Mouse (Mus musculus) hindbrain, embryonic 12.5 days (tissue): ENCODE data around the gene Tns4. TPM values are rescaled to one million over a fixed set of nuclear protein-coding genes. Genes with fewer than 3 reads are reported as not detected.
A peak's percentile ranks its signal among the peaks of the same experiment; 100 is the strongest.

Experiments used
- ATAC-seq: fragments of 200-750 bp; cut with Nextera tagmentation; 2 replicates; pipeline ENCODE4 v1.8.0; 2017; ENCODE audit warnings: moderate TSS enrichment; ENCODE audit not compliant: low FRiP score
- H3K27ac ChIP-seq: fragments of 300-500 bp; sonication (generic); 2 replicates; pipeline ENCODE4 v1.5.1; 2016; ENCODE audit warnings: mild to moderate bottlenecking
- H3K27me3 ChIP-seq: fragments of 300-500 bp; sonication (generic); 2 replicates; pipeline ENCODE4 v1.6.1; 2016; ENCODE audit warnings: mild to moderate bottlenecking
- H3K36me3 ChIP-seq: fragments of 300-500 bp; sonication (generic); 2 replicates; pipeline ENCODE4 v1.6.1; 2016; ENCODE audit warnings: mild to moderate bottlenecking
- H3K4me1 ChIP-seq: fragments of 300-500 bp; sonication (generic); 2 replicates; pipeline ENCODE4 v1.6.1; 2016
- H3K4me2 ChIP-seq: fragments of 300-500 bp; sonication (generic); replicated peaks from 2 replicates; pipeline ENCODE4 v1.6.1; 2016; ENCODE audit warnings: mild to moderate bottlenecking
- H3K4me3 ChIP-seq: fragments of 300-500 bp; sonication (generic); 2 replicates; pipeline ENCODE4 v1.5.1; 2016; ENCODE audit warnings: mild to moderate bottlenecking
- H3K9ac ChIP-seq: fragments of 300-500 bp; sonication (generic); 2 replicates; pipeline ENCODE4 v1.6.1; 2016; ENCODE audit warnings: mild to moderate bottlenecking, moderate library complexity
- H3K9me3 ChIP-seq: fragments of 300-500 bp; sonication (generic); replicated peaks from 2 replicates; pipeline ENCODE4 v1.6.1; 2016; ENCODE audit warnings: mild to moderate bottlenecking
- WGBS: fragments of 180-500 bp; shearing (Covaris S2); methylation state at CpG from one replicate; pipeline ENCODE4 v1.1.7; 2016; 5-methylcytosine and 5-hydroxymethylcytosine counted together
- polyA plus RNA-seq: library from polyadenylated mRNA; unstranded; fragments of >200 nt; fragmentation: Nextera tagmentation; extraction: Ambion mirVana; gene quantifications from 2 replicates; pipeline ENCODE4 v1.2.1, GENCODE M21; 2016

Gene Tns4
- polyA plus RNA-seq, 1 experiment from 2014 or later: 0.32 TPM

DNA sequence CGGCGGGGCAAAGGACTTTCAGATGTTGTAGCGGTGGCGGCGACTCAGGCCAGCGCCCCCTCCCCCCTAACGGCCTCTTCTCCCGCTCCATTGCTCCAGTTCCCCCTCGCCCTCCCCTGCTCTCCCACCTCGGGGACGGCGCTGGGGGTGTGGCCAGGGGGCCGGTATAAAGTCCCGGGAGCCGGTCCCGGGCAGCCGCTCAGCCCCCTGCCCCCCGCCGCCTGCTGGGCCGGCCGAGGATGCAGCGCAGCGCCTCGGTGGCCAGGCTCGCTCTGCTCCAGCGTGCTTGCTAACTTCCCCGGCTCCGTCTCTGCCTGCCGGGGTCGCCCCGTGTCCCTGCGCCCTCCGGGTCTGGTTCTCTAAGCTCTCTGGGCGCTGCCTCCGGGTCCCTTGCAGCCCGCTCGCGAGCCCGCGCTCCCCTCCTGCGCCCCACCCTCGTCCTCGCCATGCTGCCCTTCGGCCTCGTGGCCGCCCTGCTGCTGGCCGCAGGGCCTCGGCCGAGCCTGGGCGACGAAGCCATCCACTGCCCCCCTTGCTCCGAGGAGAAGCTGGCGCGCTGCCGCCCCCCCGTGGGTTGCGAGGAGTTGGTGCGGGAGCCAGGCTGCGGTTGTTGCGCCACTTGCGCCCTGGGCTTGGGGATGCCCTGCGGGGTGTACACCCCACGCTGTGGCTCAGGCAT, 47.9 kb downstream of the Tns4 start, which contains the start of gene Igfbp4:
Gene Igfbp4, plus strand, starts transcription at position 194 of the 679 bp plus-strand sequence.
- H3K27ac ChIP-seq: peak within 1 kb of the TSS; percentile 91
- H3K4me2 ChIP-seq: peak within 1 kb of the TSS; percentile 95
- ATAC-seq: peak; percentile 77
- peaks cover 45% of the 10 kb centered on the region for H3K4me1 ChIP-seq
- H3K36me3 ChIP-seq: no peaks in the 10 kb centered on the region
- H3K4me3 ChIP-seq: peak within 1 kb of the TSS; percentile 65
- H3K27me3 ChIP-seq: no peaks in the 10 kb centered on the region
- WGBS: under 1% methylated on average over 60 of the region's 63 CpGs
- no peaks in the 10 kb centered on the region for H3K9me3 ChIP-seq
- H3K9ac ChIP-seq: peak within 1 kb of the TSS; percentile 88

DNA sequence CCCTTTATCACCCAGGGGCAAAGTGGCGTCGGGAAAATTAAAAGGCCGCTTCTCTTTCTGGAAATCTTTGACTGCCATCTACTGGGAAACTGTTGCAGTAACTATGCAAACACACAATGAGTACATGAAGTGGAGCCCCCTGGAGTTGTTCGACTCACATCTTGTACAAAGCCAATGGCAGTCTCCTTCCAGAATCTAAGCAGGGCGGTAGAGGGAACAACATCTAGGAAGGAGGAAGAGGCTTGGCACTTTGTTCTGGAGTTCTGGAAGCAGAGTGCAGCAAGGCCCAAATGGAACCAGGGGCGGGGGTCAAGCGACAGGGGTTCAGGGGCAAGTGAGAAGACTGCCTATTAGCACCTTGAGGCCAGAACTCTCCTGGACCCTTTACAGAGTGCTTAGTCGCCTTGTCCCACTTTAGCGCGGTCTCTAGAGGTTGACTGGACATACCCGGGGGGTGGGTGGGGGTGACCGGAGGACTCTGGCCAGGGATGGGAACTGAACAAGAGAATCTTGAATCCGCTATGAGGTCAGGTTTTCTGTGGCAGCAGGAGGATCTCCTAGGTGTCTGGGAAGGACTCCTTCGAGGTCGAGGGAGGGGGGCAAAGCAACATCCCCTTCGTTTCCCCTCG, 48.6 kb downstream of the Tns4 start:
- no peaks in the 10 kb centered on the region for H3K36me3 ChIP-seq
- H3K9me3 ChIP-seq: no peaks in the 10 kb centered on the region
- H3K9ac ChIP-seq: peak overlapping the region; percentile 88
- peak overlapping the region; percentile 91 for H3K27ac ChIP-seq
- H3K4me1 ChIP-seq: peaks cover 39% of the 10 kb centered on the region
- ATAC-seq: peak; percentile 41
- peak overlapping the region; percentile 95 for H3K4me2 ChIP-seq
- no peaks in the 10 kb centered on the region for H3K27me3 ChIP-seq
- H3K4me3 ChIP-seq: peak overlapping the region; percentile 65
- WGBS: under 1% methylated on average over 17 of the region's 17 CpGs

DNA sequence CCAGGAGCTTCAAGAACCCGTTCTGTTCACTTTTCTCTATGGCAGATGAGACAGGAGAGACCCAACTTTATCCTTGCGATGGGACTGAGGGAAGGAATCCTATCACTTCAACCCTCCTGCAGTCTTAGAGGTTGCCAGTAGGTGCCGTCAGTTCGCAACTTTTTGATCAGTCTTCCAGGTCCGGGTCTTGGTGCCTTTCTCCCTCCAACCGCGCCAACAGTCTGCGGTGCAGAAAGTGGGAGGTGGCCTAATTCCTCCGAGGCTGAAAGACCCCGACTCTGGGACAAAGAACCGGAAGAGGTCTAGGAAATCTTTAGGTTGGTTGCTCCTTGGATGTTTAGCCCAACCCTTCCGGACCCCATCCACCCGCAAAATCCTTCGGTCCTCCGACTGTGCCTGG, 49.3 kb downstream of the Tns4 start:
- Histone ChIP-seq H3K4me1 (peaks cover 32% of the 10 kb centered on the region), H3K27me3 (no peaks in the 10 kb centered on the region), H3K4me2 (peak overlapping the region; percentile 95), H3K9ac (peak overlapping the region; percentile 88), H3K36me3 (no peaks in the 10 kb centered on the region), H3K4me3 (peak overlapping the region; percentile 65), H3K27ac (peak overlapping the region; percentile 91), H3K9me3 (no peaks in the 10 kb centered on the region)
- 1% methylated on average over 15 of the region's 15 CpGs for WGBS
- ATAC-seq: peak; percentile 80

DNA sequence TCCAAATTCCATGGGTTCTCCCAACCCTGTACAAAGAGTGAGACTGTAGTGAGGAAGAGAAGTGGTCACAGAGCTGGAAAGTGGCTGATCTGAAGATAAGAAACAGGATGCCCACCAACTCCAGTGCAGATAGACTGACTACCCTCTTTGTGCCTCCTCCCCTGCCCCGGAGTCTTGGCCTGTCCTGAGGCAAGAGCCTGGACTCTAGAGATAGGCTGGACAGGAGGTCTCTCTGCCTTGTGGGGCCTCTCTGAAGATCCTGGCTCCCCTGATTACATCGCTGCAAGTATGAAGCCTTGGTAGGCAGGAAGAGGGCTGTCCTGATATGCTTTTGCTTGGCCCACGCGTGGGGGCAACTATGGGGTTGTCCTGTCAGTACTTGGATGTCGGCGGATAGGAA, 52.9 kb downstream of the Tns4 start:
- Histone ChIP-seq H3K9me3 (no peaks in the 10 kb centered on the region), H3K27me3 (peaks cover 4% of the 10 kb centered on the region; the same call in 1 of the 2 replicates), H3K4me1 (peaks cover 7% of the 10 kb centered on the region), H3K36me3 (no peaks in the 10 kb centered on the region), H3K4me2 (no peak overlapping the region), H3K27ac (no peak overlapping the region), H3K4me3 (no peak overlapping the region), H3K9ac (no peak overlapping the region)
- no peak for ATAC-seq
- 89% methylated on average over 6 of the region's 6 CpGs for WGBS

DNA sequence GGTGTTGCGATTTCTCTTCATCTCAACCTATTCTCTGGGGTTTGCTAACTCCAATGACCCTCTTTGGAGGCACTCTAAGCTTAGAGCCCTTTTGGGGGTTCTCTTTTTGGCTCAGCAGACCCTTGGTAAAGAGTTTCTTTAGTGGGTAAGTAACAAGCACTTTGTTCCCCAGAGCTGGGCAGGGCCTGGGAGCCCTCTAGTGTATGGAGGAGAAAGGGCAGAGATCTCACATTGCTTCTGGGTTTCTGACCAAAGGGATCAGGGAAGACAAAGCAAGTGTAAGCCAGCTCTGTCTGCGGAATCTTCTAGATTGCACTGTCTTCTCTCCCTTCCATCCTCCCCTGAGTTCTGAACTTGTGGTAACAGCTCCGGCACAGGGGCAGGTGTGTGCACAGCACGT, 53.8 kb downstream of the Tns4 start:
- Histone ChIP-seq H3K9me3 (no peaks in the 10 kb centered on the region), H3K4me1 (peaks cover under 1% of the 10 kb centered on the region), H3K27ac (no peak overlapping the region), H3K9ac (no peak overlapping the region), H3K36me3 (no peaks in the 10 kb centered on the region), H3K4me2 (no peak overlapping the region), H3K4me3 (no peak overlapping the region), H3K27me3 (peaks cover 4% of the 10 kb centered on the region; the same call in 1 of the 2 replicates)
- no peak for ATAC-seq
- WGBS: 79% methylated on average over 4 of the region's 4 CpGs

DNA sequence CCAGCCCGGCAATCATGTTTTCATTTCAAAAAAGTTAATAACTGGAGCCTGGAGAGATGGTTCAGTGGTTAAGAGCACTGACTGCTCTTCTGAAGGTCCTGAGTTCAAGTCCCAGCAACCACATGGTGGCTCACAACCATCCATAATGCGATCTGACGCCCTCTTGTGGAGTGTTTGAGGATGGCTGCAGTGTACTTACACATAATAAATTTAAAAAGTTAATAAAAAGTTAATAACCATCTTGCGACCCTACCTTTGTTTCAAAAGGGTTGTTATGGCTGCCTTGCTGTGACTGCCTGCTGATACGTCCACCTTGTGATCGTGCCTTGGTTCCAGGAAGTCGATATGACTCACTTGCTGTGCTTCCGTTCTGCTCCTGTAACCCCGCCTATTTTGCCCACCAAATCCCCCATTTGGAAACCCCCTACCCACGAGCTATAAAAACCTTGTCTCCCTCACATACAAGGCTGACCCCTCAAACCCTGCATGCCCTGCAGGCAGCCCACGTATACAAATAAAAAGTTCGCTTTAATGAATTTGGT, 62.1 kb downstream of the Tns4 start:
- Histone ChIP-seq H3K4me1 (peaks cover 15% of the 10 kb centered on the region), H3K27me3 (no peaks in the 10 kb centered on the region), H3K9me3 (no peaks in the 10 kb centered on the region), H3K36me3 (no peaks in the 10 kb centered on the region), H3K4me2 (no peak overlapping the region), H3K27ac (no peak overlapping the region), H3K4me3 (no peak overlapping the region), H3K9ac (no peak overlapping the region)
- no peak for ATAC-seq
- 86% methylated on average over 12 of the region's 12 CpGs for whole genome bisulfite sequencing

DNA sequence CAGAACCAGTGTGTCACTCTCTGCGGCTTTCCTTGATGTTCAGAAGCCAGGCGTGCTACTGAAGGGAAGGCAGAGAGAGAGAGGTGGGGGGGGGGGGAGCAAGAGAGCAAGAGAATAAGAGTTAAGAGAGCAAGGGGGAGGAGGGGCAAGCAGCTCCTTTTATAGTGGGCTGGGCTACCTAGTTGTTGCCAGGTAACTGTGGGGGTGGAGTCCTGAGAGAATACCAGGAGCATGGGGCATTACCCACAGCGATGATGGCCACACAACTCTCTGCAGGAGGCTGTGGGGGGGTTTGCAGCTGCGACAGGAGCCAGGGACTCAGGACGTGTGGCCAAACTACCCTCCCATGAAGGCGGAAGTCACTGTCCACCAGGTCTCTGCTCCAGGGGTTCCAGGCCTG, 63.2 kb downstream of the Tns4 start:
- H3K4me3 ChIP-seq: no peak overlapping the region
- H3K36me3 ChIP-seq: peaks cover 6% of the 10 kb centered on the region; the same call in 1 of the 2 replicates
- H3K4me2 ChIP-seq: no peak overlapping the region
- H3K4me1 ChIP-seq: peaks cover 18% of the 10 kb centered on the region
- no peaks in the 10 kb centered on the region for H3K9me3 ChIP-seq
- no peaks in the 10 kb centered on the region for H3K27me3 ChIP-seq
- H3K27ac ChIP-seq: no peak overlapping the region
- 78% methylated on average over 6 of the region's 6 CpGs for WGBS
- H3K9ac ChIP-seq: no peak overlapping the region
- no peak for ATAC-seq

DNA sequence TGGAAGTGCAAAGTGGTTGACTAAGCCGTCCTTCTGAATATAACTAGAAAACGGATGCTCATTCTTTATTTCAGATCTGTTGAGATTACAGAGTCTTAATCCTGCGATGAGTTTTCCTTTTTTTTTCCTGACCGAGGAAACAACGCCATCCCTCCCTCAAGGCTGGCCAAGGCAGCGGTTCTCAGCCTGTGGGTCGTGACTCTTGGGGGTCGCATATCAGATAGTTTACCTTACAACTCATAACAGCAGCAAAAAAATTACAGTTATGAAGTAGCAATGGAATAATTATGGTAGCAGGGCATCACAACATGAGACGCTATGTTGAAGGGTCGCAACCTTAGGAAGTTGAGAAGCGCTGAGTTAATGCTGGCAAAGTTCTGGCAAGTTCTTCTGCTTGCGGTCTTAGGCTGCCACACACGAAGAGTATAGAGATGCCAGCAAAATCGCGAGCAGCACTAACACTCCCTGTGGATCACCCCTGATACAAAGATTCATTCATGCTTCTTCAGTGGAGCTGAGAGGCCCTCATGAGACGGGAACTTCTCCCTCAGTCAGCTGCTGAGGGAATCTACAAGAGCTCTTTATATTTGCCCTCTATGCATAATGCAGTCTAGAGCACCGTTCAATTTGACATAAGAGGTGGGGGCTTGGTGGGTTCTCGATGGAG, 64.5 kb downstream of the Tns4 start:
- Histone ChIP-seq H3K4me3 (peak overlapping the region; percentile 69), H3K4me2 (peak overlapping the region; percentile 39), H3K36me3 (peaks cover 15% of the 10 kb centered on the region), H3K27ac (no peak overlapping the region), H3K9ac (no peak overlapping the region), H3K9me3 (no peaks in the 10 kb centered on the region), H3K27me3 (no peaks in the 10 kb centered on the region), H3K4me1 (peaks cover 18% of the 10 kb centered on the region)
- 47% methylated on average over 18 of the region's 18 CpGs for WGBS
- peak; percentile 45 for ATAC-seq

DNA sequence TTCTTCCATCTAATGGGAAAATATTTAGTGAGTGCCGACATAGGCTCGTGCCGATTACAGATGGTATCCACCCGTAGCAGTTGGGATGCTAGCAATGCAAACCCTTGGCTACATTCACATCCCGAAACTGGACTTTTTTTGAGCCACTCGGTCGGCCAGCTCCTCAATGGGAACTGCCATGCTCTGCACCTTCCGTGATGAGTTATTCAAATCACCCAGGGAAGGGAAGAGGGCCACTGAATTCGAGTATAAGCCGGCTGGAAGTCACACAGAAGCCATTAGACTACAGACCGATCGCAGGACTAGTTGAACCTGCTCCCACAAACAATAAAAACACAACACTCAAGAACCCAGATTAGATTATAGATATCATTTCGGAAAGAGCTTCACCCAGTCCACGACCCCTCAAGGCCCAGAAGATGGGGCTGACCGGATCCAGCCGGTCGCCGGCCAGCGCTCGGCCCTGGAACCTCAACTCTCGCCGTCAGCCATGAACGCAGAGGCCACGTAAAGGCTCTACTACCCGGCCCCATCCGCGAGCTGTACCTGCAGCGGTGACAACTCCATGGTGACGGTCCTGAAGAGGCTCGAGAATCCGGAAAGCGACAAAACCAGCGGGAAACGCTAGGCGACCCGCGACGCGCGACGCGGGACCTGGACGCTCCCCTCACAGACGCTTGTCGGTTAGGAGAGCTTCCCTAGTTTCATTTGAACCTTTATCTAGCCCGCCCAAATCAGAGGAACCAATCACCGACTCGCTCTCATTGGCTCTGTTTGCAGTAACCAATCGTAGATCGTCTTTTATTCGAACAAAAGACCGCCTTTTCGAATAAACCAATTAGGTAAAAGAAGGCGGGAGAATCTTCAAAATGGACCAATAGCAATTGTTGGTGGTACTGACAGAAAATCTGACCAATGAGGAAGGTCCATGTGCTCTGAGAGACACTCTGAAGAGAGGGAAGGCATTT, 65.3 kb downstream of the Tns4 start, which contains the start of gene Top2a:
Gene Top2a, minus strand, starts transcription at position 690 of the 968 bp plus-strand sequence.
- Histone ChIP-seq H3K4me3 (peak within 1 kb of the TSS; percentile 69), H3K4me1 (peaks cover 18% of the 10 kb centered on the region), H3K27ac (peak within 1 kb of the TSS; percentile 8), H3K36me3 (peaks cover 17% of the 10 kb centered on the region), H3K9me3 (no peaks in the 10 kb centered on the region), H3K9ac (peak within 1 kb of the TSS; percentile 69), H3K4me2 (peak within 1 kb of the TSS; percentile 72), H3K27me3 (no peaks in the 10 kb centered on the region)
- ATAC-seq: peak; percentile 96
- WGBS: under 1% methylated on average over 54 of the region's 54 CpGs

DNA sequence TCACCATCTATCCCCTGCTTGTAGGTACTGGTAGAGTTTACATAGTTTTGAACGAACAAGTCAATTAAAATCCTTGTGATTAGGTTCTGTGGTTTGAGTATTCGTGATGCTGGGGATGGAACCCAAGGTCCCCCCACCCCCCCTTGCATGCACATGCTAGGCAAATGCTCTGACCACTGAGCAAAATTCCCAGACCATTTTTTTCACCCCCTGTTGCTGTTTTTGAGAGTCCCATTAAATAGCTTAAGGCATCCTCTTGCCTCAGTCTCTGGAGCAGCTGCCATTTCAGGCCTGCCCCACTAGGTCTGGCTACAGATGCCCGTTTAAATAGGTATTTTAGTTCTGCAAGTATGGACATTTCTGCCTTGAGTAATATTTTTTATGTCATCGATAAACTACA, 66.0 kb downstream of the Tns4 start:
- H3K4me2 ChIP-seq: peak overlapping the region; percentile 72
- ATAC-seq: no peak
- H3K9ac ChIP-seq: peak overlapping the region; percentile 69
- H3K4me1 ChIP-seq: peaks cover 18% of the 10 kb centered on the region
- H3K27me3 ChIP-seq: no peaks in the 10 kb centered on the region
- peaks cover 19% of the 10 kb centered on the region for H3K36me3 ChIP-seq
- H3K27ac ChIP-seq: peak overlapping the region; percentile 8; the same call in 1 of the 2 replicates
- no peaks in the 10 kb centered on the region for H3K9me3 ChIP-seq
- H3K4me3 ChIP-seq: peak overlapping the region; percentile 69
- WGBS: 11% methylated on average over 4 of the region's 4 CpGs

DNA sequence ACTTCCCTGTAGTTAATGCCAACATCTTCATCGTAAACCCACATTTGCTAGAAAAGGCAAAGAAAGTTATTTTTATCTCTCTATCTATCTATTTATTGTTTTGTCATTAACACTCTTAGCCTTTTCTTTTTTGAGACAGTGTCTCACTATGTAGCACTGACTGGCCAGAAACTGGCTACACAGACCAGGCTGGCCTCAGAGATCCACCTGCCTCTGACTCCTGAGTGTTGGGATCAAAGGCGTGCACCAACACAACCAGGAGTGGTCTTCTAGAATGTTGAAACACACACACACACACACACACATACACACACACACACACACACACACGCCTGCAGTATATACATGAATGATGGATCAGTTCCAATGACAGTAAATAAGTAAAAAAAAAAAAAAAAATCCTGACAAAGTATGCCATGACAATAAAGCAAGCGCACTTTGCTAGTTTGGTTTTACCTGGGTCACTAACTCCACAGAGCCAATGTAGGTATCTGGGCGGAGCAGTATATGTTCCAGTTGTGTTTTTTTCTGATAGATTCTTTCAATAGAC, 66.6 kb downstream of the Tns4 start:
- Histone ChIP-seq H3K9ac (peak overlapping the region; percentile 69; the same call in 1 of the 2 replicates), H3K4me2 (peak overlapping the region; percentile 72), H3K4me1 (peaks cover 18% of the 10 kb centered on the region), H3K4me3 (peak overlapping the region; percentile 69), H3K9me3 (no peaks in the 10 kb centered on the region), H3K27me3 (no peaks in the 10 kb centered on the region), H3K27ac (no peak overlapping the region), H3K36me3 (peaks cover 25% of the 10 kb centered on the region)
- no peak for ATAC-seq
- 86% methylated on average over 5 of the region's 5 CpGs for WGBS
